Mouse (Mus musculus) stomach, postnatal 0 days (tissue): ENCODE measurements at regions not wholly inside any gene's neighbourhood (a gene's known extent, or its start where the extent isn't known, plus 50 kb on each side); places are given as distances from the start of the nearest gene placed in this dataset.
A peak's percentile ranks its signal among the peaks of the same experiment; 100 is the strongest.
"Not testable (repeated sequence)": the region's sequence is repeated elsewhere in the genome, so short reads cannot be mapped to it uniquely, and the experiment has no call there.

Experiments
- ATAC-seq: fragments of 200-750 bp; cut with Nextera tagmentation; 2 replicates; pipeline ENCODE4 v1.8.0; 2017; ENCODE audit not compliant: low FRiP score, low TSS enrichment
- DNase-seq: peaks from one replicate; pipeline ENCODE4 v3.0.0-alpha.2; 2016; ENCODE audit warnings: low spot score
- H3K27ac ChIP-seq: fragments of 300-500 bp; sonication (generic); replicated peaks from 2 replicates; pipeline ENCODE4 v1.5.1; 2014; ENCODE audit warnings: mild to moderate bottlenecking, control low read depth
- H3K27me3 ChIP-seq: fragments of 300-500 bp; sonication (generic); 2 replicates; pipeline ENCODE4 v1.6.1; 2014; ENCODE audit warnings: low read length; ENCODE audit not compliant: control insufficient read depth, insufficient read depth
- H3K36me3 ChIP-seq: fragments of 300-500 bp; sonication (generic); 2 replicates; pipeline ENCODE4 v1.6.1; 2014; ENCODE audit warnings: low read length, mixed read lengths; ENCODE audit not compliant: control insufficient read depth, insufficient read depth
- H3K4me1 ChIP-seq: fragments of 300-500 bp; sonication (generic); replicated peaks from 2 replicates; pipeline ENCODE4 v1.6.1; 2014; ENCODE audit warnings: antibody characterized with exemption; ENCODE audit not compliant: control insufficient read depth, insufficient read depth
- H3K4me2 ChIP-seq: fragments of 300-500 bp; sonication (generic); replicated peaks from 2 replicates; pipeline ENCODE4 v1.6.1; 2014; ENCODE audit warnings: low read depth, mild to moderate bottlenecking, control low read depth, moderate library complexity
- H3K4me3 ChIP-seq: fragments of 300-500 bp; sonication (generic); 2 replicates; pipeline ENCODE4 v1.5.1; 2014; ENCODE audit warnings: low read depth, low read length, control low read depth
- H3K9ac ChIP-seq: fragments of 300-500 bp; sonication (generic); 2 replicates; pipeline ENCODE4 v1.6.1; 2014; ENCODE audit warnings: mild to moderate bottlenecking, low read length, control low read depth, mixed read lengths
- H3K9me3 ChIP-seq: fragments of 300-500 bp; sonication (generic); 2 replicates; pipeline ENCODE4 v1.6.1; 2016; ENCODE audit warnings: low read length; ENCODE audit not compliant: control insufficient read depth
- CTCF ChIP-seq: IDR thresholded peaks from 2 replicates; pipeline ENCODE4 v1.5.1; 2016; ENCODE audit warnings: antibody characterized with exemption, low read depth, mild to moderate bottlenecking, moderate library complexity
- EP300 ChIP-seq: optimal IDR thresholded peaks from 2 replicates; pipeline ENCODE3; 2016; ENCODE audit warnings: antibody characterized with exemption
- WGBS: fragments of 180-500 bp; shearing (Covaris S2); extraction: QIAGEN DNeasy Blood & Tissue Kit; methylation state at CpG from one replicate; pipeline ENCODE4 v1.1.7; 2014; 5-methylcytosine and 5-hydroxymethylcytosine counted together

DNA sequence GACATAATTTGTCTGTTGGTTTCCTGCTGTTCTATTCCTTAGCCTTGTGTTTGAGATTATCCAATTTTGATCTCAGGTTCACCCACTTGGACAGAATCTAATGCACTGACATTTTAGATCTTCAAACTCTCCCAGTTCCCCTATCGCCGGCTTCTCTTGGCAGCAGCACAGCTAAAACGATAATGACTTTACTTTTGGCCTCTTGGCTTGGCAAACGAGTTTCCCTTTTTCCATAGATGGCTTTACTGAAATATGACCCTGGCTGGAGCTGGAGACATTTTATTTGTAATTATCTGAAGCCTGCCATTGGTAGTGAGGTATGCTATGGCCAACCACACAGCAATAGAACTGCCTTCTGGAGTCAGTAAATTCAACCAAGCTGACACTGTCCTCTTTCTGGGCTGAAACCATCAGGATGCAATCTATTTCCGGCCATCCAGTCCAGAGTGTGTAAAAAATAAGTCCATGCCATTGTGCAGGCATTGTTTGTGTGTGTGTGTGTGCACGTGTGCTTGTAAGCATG is 162.2 kb upstream of the Speer4f2 start:
- H3K4me3 ChIP-seq, result no peak overlapping the region
- no peak overlapping the region for H3K9ac ChIP-seq
- H3K27me3 ChIP-seq, result no peaks in the 10 kb centered on the region
- ATAC-seq, result no peak
- H3K4me1 ChIP-seq, result no peaks in the 10 kb centered on the region
- H3K27ac ChIP-seq, result no peak overlapping the region
- no peaks in the 10 kb centered on the region for H3K36me3 ChIP-seq
- H3K9me3 ChIP-seq, result no peaks in the 10 kb centered on the region
- TF ChIP-seq EP300 (no peak), CTCF (no peak)
- no peak for DNase-seq
- H3K4me2 ChIP-seq, result no peak overlapping the region
- 50% methylated on average over 6 of the region's 6 CpGs for WGBS

DNA sequence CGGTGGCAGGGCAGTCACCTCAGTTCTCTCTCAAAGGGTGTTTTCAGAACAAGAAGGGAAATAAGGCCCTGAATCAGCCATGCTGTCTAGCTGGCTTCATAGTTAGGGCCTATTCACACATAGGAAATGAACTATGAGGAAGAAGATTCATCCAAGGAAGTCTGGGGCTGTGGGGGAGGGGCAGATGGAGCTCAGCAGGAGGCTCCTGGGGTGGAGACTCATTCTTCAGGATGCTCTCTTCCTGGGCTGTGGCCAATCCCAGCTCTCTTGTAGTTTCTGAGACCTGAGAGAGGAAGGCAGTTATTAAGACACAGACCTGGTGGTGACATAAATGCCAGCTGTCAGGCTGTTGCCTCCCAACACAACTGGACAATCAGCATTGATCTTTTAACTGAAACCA is 149.4 kb upstream of the Speer4f2 start:
- no CpG with 5 or more reads among the region's 1 CpGs for WGBS
- H3K4me2 ChIP-seq, H3K4me3 ChIP-seq, H3K27ac ChIP-seq, H3K27me3 ChIP-seq, H3K4me1 ChIP-seq, DNase-seq, H3K36me3 ChIP-seq, H3K9me3 ChIP-seq, ATAC-seq, H3K9ac ChIP-seq: not testable (repeated sequence)

DNA sequence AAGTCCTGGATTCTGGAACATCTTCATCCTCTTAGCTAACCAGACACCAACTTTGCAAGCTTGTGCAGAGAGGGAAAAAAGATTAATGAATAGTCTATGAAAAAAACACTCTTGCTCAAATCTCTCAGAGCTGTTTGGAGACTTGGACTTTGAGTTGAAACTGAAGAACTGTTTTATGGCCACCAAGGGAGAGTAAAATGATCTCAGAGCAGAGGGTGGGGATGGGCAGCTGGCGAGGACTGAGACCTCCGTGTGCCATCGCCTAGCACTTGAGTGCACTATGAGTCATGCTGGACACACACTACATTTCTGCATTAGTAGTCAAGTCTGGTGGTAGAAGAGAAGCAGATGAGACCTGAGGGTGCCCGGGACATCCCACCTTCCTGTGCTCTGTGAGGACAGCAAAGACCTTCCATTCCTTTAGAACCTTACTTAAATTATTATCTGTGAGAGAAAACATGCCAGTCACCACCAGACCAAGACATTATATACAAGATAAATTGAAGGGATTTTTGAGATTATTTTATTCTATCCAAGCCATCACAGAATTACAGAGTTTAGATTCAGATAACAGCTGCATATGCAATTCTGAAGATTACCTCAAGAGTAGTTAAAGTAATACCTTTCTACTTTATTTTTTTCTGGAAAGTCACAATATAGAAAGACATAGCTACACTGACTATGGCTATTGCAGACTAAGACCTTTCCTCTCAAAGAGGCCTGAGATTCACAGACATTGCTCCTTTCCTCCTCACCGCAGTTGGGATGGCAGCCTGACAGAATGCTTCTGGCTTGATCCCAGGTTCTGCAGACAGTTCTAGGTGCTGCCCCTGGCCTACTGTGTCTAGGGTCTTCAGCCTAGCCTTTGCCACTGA is 125.0 kb upstream of the Speer4f2 start:
- Histone ChIP-seq H3K36me3 (no peaks in the 10 kb centered on the region), H3K27me3 (no peaks in the 10 kb centered on the region), H3K9me3 (no peaks in the 10 kb centered on the region), H3K27ac (no peak overlapping the region), H3K4me3 (no peak overlapping the region), H3K4me1 (no peaks in the 10 kb centered on the region), H3K4me2 (no peak overlapping the region), H3K9ac (no peak overlapping the region)
- no peak for TF ChIP-seq EP300
- TF ChIP-seq CTCF, result no peak
- ATAC-seq (no peak), DNase-seq (no peak)
- 73% methylated on average over 5 of the region's 5 CpGs for WGBS

DNA sequence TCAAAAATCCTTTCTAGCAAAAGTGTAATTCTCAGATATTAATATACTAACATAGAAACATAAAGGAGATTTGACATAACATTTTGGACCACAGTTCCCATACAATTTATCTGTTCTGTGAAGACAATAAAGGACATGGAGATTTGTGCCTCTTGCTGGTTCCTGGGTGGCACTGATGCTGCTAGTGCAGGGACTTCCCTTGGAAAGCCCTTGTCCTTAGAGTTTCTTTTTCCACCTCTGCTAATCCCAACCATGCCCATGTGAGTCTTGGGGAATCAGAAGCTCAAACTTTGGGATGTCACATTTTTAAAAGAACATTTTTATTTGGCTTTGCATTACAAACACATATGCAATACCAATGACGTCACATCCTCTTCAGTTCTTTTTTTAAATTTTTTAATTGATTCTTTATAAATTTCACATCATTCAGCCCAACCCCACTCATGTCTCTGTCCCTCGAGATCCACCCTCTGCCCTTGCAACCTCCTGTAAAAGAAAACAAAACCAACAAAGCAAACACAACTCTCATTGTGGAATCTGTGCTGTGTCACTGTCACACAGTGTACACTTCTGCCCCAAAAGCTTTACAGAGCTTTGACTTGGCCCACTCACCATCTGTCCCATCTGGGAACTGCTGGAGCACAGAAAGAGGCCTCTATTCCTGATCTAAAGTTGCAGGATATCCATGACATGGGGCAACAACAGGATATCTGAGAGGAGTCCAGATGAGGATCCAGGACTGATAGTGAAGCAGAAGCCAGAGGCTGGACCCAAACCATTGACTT is 112.2 kb upstream of the Speer4f2 start:
- TF ChIP-seq EP300 (no peak), CTCF (no peak)
- H3K9ac ChIP-seq, result no peak overlapping the region
- no peaks in the 10 kb centered on the region for H3K9me3 ChIP-seq
- H3K4me2 ChIP-seq, result no peak overlapping the region
- H3K4me1 ChIP-seq, result no peaks in the 10 kb centered on the region
- no peak overlapping the region for H3K4me3 ChIP-seq
- ATAC-seq (no peak), DNase-seq (no peak)
- no peaks in the 10 kb centered on the region for H3K36me3 ChIP-seq
- no peaks in the 10 kb centered on the region for H3K27me3 ChIP-seq
- no peak overlapping the region for H3K27ac ChIP-seq
- 57% methylated on average over 2 of the region's 2 CpGs for WGBS

DNA sequence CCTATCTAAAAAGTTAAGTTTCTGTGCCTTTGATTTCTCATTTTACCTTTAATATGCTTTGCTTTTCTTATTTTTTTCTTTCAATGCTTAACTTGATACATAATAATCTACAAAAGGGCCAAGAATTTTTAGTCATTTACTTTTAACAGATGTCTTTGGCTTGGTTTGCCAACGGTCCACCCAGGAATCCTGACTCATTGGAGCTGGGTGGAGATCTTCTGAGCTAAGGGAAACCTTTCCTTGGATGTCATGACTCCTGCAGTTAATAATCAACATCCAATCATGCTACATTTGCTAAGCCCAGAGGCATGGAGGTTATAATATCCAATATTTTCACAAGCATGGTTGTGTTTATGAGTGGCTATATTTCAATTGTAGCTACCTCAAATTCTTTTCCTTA is 110.9 kb upstream of the Speer4f2 start:
- TF ChIP-seq CTCF (no peak), EP300 (no peak)
- no peaks in the 10 kb centered on the region for H3K36me3 ChIP-seq
- DNase-seq (no peak), ATAC-seq (no peak)
- WGBS, result 61% methylated on average over 1 of the region's 1 CpGs
- no peak overlapping the region for H3K4me3 ChIP-seq
- H3K27ac ChIP-seq, result no peak overlapping the region
- no peaks in the 10 kb centered on the region for H3K27me3 ChIP-seq
- no peaks in the 10 kb centered on the region for H3K9me3 ChIP-seq
- no peaks in the 10 kb centered on the region for H3K4me1 ChIP-seq
- no peak overlapping the region for H3K9ac ChIP-seq
- H3K4me2 ChIP-seq, result no peak overlapping the region

DNA sequence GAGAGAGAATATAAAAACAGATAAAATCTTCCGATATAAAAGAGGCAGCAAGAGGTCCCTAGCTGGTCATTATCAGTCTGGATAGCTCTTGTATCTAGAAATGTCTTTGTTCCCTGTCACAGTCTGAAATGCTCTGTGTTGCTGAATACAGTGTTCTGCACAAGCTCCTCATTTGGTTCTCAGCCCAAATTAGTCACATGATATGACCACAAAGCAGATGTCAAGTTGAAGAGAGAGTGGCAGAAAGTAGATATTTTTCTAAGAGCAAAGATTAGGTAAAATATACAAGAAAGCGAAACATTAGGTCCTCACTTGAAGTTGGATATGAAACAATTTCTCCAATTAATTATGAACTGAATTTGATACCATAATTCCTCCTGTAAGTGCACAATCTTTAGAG is 101.8 kb upstream of the Speer4f2 start:
- no peak overlapping the region for H3K4me2 ChIP-seq
- no peak for DNase-seq
- no peaks in the 10 kb centered on the region; the same call in 1 of the 2 replicates for H3K4me1 ChIP-seq
- no peaks in the 10 kb centered on the region for H3K27me3 ChIP-seq
- no peaks in the 10 kb centered on the region for H3K36me3 ChIP-seq
- ATAC-seq, result no peak
- TF ChIP-seq EP300, result no peak
- no peak for TF ChIP-seq CTCF
- H3K27ac ChIP-seq, result 0 out of 2 replicates have a peak overlapping the region, but pooled peaks have one; percentile 45
- H3K9me3 ChIP-seq, result no peaks in the 10 kb centered on the region
- H3K4me3 ChIP-seq, result no peak overlapping the region
- no peak overlapping the region for H3K9ac ChIP-seq
- 61% methylated on average over 2 of the region's 2 CpGs for WGBS
